Mouse (Mus musculus): ENCODE measurements around the gene Krtap7-1. TPM values are rescaled to one million over a fixed set of nuclear protein-coding genes. Genes with fewer than 3 reads are reported as not detected.

Gene Krtap7-1
- polyA plus RNA-seq, 1 experiment, result not detected

GRCm38 (mm10) chr16:89477679-89478314 is 30.3 kb downstream of the Krtap7-1 start:
- Histone ChIP-seq H3K4me3 (ENCODE audit: insufficient read depth, poor library complexity, severe bottlenecking) (no peak overlapping the region), H3K36me3 (ENCODE audit: control insufficient read depth, insufficient read depth) (no peaks in the 10 kb centered on the region), H3K79me3 (ENCODE audit: low read depth) (no peaks in the 10 kb centered on the region), H3K79me2 (ENCODE audit: control insufficient read depth, insufficient read depth) (no peaks in the 10 kb centered on the region), H3ac (ENCODE audit: control insufficient read depth, insufficient read length, low read depth) (no peak overlapping the region), H3K27me3 (ENCODE audit: control insufficient read depth, insufficient read depth, insufficient read length) (no peaks in the 10 kb centered on the region)
- no peak for TF ChIP-seq CEBPB (IDR thresholded peaks at IDR 0.05; ENCODE audit: low read depth)
- no peak for TF ChIP-seq FOSL1 (IDR thresholded peaks at IDR 0.05; ENCODE audit: insufficient read depth, low read length, poor library complexity, severe bottlenecking)
- TF ChIP-seq USF1 (IDR thresholded peaks at IDR 0.05; ENCODE audit: low read depth), result no peak
- no peak for TF ChIP-seq MYOG (IDR thresholded peaks at IDR 0.05; ENCODE audit: control insufficient read depth, extremely low read depth, insufficient read length)
- TF ChIP-seq MAX (IDR thresholded peaks at IDR 0.05), result no peak
- TF ChIP-seq CTCF (IDR thresholded peaks at IDR 0.05; ENCODE audit: control insufficient read depth, insufficient read depth, insufficient read length), result no peak
- no peak for TF ChIP-seq MYOD1 (IDR thresholded peaks at IDR 0.05; ENCODE audit: control insufficient read depth, insufficient read length, low read depth)

- Histone ChIP-seq H3K27me3 (ENCODE audit: control insufficient read depth, insufficient read depth, insufficient read length) (no peaks in the 10 kb centered on the region), H3K79me2 (ENCODE audit: control insufficient read depth, insufficient read depth) (no peaks in the 10 kb centered on the region), H3ac (ENCODE audit: control insufficient read depth, insufficient read length, low read depth) (no peak overlapping the region), H3K79me3 (ENCODE audit: low read depth) (no peaks in the 10 kb centered on the region), H3K36me3 (ENCODE audit: control insufficient read depth, insufficient read depth) (no peaks in the 10 kb centered on the region), H3K4me3 (ENCODE audit: insufficient read depth, poor library complexity, severe bottlenecking) (no peak overlapping the region)
- no peak for TF ChIP-seq FOSL1 (IDR thresholded peaks at IDR 0.05; ENCODE audit: insufficient read depth, low read length, poor library complexity, severe bottlenecking)
- TF ChIP-seq USF1 (IDR thresholded peaks at IDR 0.05; ENCODE audit: low read depth), result no peak
- TF ChIP-seq CEBPB (IDR thresholded peaks at IDR 0.05; ENCODE audit: low read depth), result no peak
- no peak for TF ChIP-seq MYOD1 (IDR thresholded peaks at IDR 0.05; ENCODE audit: control insufficient read depth, insufficient read length, low read depth)
These were observed 46.9 kb downstream of the Krtap7-1 start for GRCm38 (mm10) chr16:89461189-89461588.

Other genes starting within 250 kb of the Krtap7-1 start
- not detected for gene Krtap21-1, start 104.5 kb downstream of the Krtap7-1 start, polyA plus RNA-seq (2012; fragmentation: generic; extraction: Trizol)
- not detected for gene Krtap6-2, start 88.2 kb downstream of the Krtap7-1 start, polyA plus RNA-seq (2012; fragmentation: generic; extraction: Trizol)
- not detected for gene Krtap8-1, start 20.4 kb downstream of the Krtap7-1 start, polyA plus RNA-seq (2012; fragmentation: generic; extraction: Trizol)
- gene Krtap11-1, start 62.9 kb upstream of the Krtap7-1 start, polyA plus RNA-seq (2012; fragmentation: generic; extraction: Trizol), result not detected